Mouse (Mus musculus) cortical plate, adult 2 months (tissue): ENCODE measurements at regions not wholly inside any gene's neighbourhood (a gene's known extent, or its start where the extent isn't known, plus 50 kb on each side); places are given as distances from the start of the nearest gene placed in this dataset.

Experiments used
- CTCF ChIP-seq: fragments of 200-500 bp; IDR thresholded peaks from 2 replicates; pipeline ENCODE4 v1.5.1; 2011; ENCODE audit warnings: mild to moderate bottlenecking, control low read depth, low read length; ENCODE audit not compliant: insufficient read depth; ENCODE audit errors: extremely low read depth
- POLR2A ChIP-seq: fragments of 200-500 bp; IDR thresholded peaks from 2 replicates; pipeline ENCODE4 v1.6.1; 2011; ENCODE audit warnings: mild to moderate bottlenecking, low read length, control low read depth; ENCODE audit not compliant: insufficient read depth; ENCODE audit errors: extremely low read depth

DNA sequence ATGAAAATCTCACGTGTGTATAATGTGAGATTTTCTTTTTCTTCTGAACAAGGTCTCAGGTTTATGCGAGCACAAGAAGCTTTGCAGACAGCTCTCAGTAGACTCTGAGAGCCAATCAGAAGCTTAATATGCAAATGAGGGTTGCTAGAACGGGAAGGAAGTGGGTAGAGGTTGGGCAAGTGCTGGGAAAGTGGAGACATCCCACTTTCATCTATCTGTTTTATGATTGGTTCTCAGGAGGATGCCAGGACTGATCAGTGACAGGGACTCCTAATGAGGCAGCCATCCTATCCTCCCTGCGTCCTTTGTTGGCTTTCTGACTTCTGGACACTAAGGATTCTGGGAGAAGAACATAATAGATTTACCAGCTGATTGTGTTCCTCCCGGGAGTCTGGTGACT, 232.7 kb downstream of the Rnf144b start:
- TF ChIP-seq CTCF (no peak), POLR2A (no peak)
